Mouse (Mus musculus): ENCODE results near the gene Onecut3.

GRCm38 (mm10) chr10:80490051-80490450, 4.6 kb upstream of the Onecut3 start:
- no peak for TF ChIP-seq POLR2A (IDR thresholded peaks at IDR 0.05; ENCODE audit: control insufficient read depth, extremely low read depth, insufficient read depth, low read length, poor library complexity)
- no peak for TF ChIP-seq CTCF (IDR thresholded peaks at IDR 0.05; ENCODE audit: borderline replicate concordance, control insufficient read depth, extremely low read depth, insufficient read depth, low read length, poor library complexity)
